Comparison of ENCODE assay signal across 43 mouse cellular contexts in the genomic region with DNA sequence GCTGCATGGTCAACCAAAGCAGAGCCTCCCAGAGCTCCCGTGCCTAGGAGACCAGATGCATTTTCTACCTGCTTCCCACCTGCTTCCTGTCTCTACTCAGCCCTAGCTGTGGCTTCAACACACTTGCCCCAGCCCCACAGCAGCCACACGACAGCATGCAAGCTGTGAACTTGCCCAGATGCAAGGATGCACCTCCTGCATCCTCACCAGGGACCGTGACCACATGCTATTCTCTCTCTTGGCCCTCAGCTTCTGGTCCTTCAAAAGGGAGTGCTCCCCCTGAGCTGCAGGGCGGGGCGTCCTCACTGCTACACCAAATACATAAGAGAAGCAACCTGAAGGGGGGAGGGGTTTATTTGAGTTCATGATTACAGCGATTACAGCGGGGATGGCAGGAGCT. TPM values are rescaled to one million over a fixed set of nuclear protein-coding genes. Genes with fewer than 3 reads are reported as not detected.
DNase-seq lines count a peak whose midpoint lies in the region; ATAC-seq and TF ChIP-seq lines count a peak whose summit lies in the region.
"Had no signal": no experiment of that assay in that cellular context is flagged by ENCODE, and none has a peak within 500 bp of the region (broad histone marks: within the 10 kb centered on the region; RNA-seq: fewer than 3 reads in every experiment).

No protein-coding gene starts in this region.

- H3K27me3 ChIP-seq in stomach, postnatal 0 days (ENCODE audit: control insufficient read depth, insufficient read depth, low read length), result no peaks in the 10 kb centered on the region
- peaks cover 52% of the 10 kb centered on the region for H3K27me3 ChIP-seq in forebrain, embryonic 13.5 days

- intact Hi-C loops in left cerebral cortex, postnatal 14 days (cut with DNase I), result loop anchor here (10.0 kb wide), 1 partner anchor 222 kb away; no protein-coding TSS in a partner anchor

- ATAC-seq in CD4-positive, CD25-positive, alpha-beta regulatory T cell, adult 4 months, result peak; percentile 13
- ATAC-seq in stomach, postnatal 0 days (ENCODE audit: low FRiP score, low TSS enrichment), result peak; percentile 13; the same call in 1 of the 2 replicates
- ATAC-seq in forebrain, embryonic 13.5 days, result no peak
- ATAC-seq: forebrain, embryonic 14.5 days; lung, postnatal 0 days had no signal

- no peak overlapping the region for H3K4me3 ChIP-seq in stomach, postnatal 0 days (ENCODE audit: low read depth, low read length)
- H3K4me3 ChIP-seq in forebrain, embryonic 13.5 days, result no peak overlapping the region
- H3K4me3 ChIP-seq: heart, embryonic 13.5 days; limb, embryonic 10.5 days; limb, embryonic 15.5 days; liver, embryonic 13.5 days; megakaryocyte, embryonic 14.5 days; midbrain, embryonic 12.5 days; myocyte; stomach, embryonic 15.5 days had no signal

- H3K9me3 ChIP-seq in stomach, postnatal 0 days (ENCODE audit: control insufficient read depth, low read length), result no peaks in the 10 kb centered on the region
- no peaks in the 10 kb centered on the region for H3K9me3 ChIP-seq in forebrain, embryonic 13.5 days (replicated peaks)
- H3K9me3 ChIP-seq: heart, embryonic 13.5 days; limb, embryonic 10.5 days; limb, embryonic 15.5 days; liver, embryonic 13.5 days; midbrain, embryonic 12.5 days; stomach, embryonic 15.5 days had no signal

- H3K27ac ChIP-seq in stomach, postnatal 0 days (replicated peaks), result no peak overlapping the region
- no peak overlapping the region for H3K27ac ChIP-seq in forebrain, embryonic 13.5 days
- H3K27ac ChIP-seq: heart, embryonic 13.5 days; limb, embryonic 10.5 days; limb, embryonic 15.5 days; liver, embryonic 13.5 days; midbrain, embryonic 12.5 days; stomach, embryonic 15.5 days had no signal

- H3K4me1 ChIP-seq in stomach, postnatal 0 days (replicated peaks; ENCODE audit: control insufficient read depth, insufficient read depth), result 0 out of 2 replicates have a peak, but pooled peaks cover 4% of the 10 kb centered on the region
- H3K4me1 ChIP-seq in forebrain, embryonic 13.5 days, result peaks cover 25% of the 10 kb centered on the region
- H3K4me1 ChIP-seq: liver, embryonic 13.5 days had no signal

- H3K9ac ChIP-seq in stomach, postnatal 0 days (ENCODE audit: low read length), result no peak overlapping the region
- no peak overlapping the region for H3K9ac ChIP-seq in forebrain, embryonic 13.5 days
- H3K9ac ChIP-seq: heart, embryonic 13.5 days; limb, embryonic 15.5 days; liver, embryonic 13.5 days; midbrain, embryonic 12.5 days; stomach, embryonic 15.5 days had no signal

- WGBS in stomach, postnatal 0 days, result 25% methylated on average over 7 of the region's 7 CpGs
- 62% methylated on average over 7 of the region's 7 CpGs for WGBS in forebrain, embryonic 13.5 days

- no peak overlapping the region for H3K4me2 ChIP-seq in stomach, postnatal 0 days (replicated peaks; ENCODE audit: low read depth)
- H3K4me2 ChIP-seq in forebrain, embryonic 13.5 days, result no peak overlapping the region
- H3K4me2 ChIP-seq: heart, embryonic 13.5 days; limb, embryonic 15.5 days; liver, embryonic 13.5 days; midbrain, embryonic 12.5 days; stomach, embryonic 15.5 days had no signal

- peak; percentile 34 for DNase-seq in induced T-regulatory cell, adult 2 months (ENCODE audit: low read depth)
- DNase-seq in stomach, postnatal 0 days (ENCODE audit: low spot score), result no peak
- DNase-seq in thymus, postnatal 25 days, result peak; percentile 48
- DNase-seq in adrenal gland, postnatal 25 days, result no peak
- DNase-seq in left cerebral cortex, postnatal 14 days (ENCODE audit: low spot score in 2 of 2), result no peak
- DNase-seq: adrenal gland, postnatal 36 days; B cell, adult 2 months; cerebellum, adult 18-20 months; cerebellum, postnatal 10 days; heart, postnatal 10 days; kidney, adult 11 months; kidney, postnatal 14 days; liver, embryonic 13.5 days; lung, adult 18-20 months; lung, postnatal 4 days; retina, postnatal 1 day; right cerebral cortex, postnatal 14 days had no signal

- TF ChIP-seq CTCF in stomach, postnatal 0 days (IDR thresholded peaks at IDR 0.05; ENCODE audit: low read depth), result no peak

- H3K36me3 ChIP-seq in stomach, postnatal 0 days (ENCODE audit: control insufficient read depth, insufficient read depth, low read length), result no peaks in the 10 kb centered on the region
- H3K36me3 ChIP-seq in forebrain, embryonic 13.5 days (ENCODE audit: poor library complexity, severe bottlenecking), result no peaks in the 10 kb centered on the region
- H3K36me3 ChIP-seq: heart, embryonic 13.5 days; limb, embryonic 10.5 days; limb, embryonic 15.5 days; liver, embryonic 13.5 days; midbrain, embryonic 12.5 days; stomach, embryonic 15.5 days had no signal

- TF ChIP-seq EP300 in stomach, postnatal 0 days (optimal IDR thresholded peaks at IDR 0.05), result no peak

RNA-seq across cellular contexts. Expression of a gene that starts 27.8 kb away (rescaled TPM):
- polyA plus RNA-seq in CD4-positive, CD25-positive, alpha-beta regulatory T cell, adult 4 months (2017; shearing (Covaris generic)), result not detected
- not detected in 2 replicates for polyA plus RNA-seq in stomach, postnatal 0 days (2015; fragmentation: Nextera tagmentation; extraction: Ambion mirVana)
- not detected in 2 replicates for total RNA-seq in adrenal gland, postnatal 25 days (2021)
- not detected for total RNA-seq in left cerebral cortex, postnatal 14 days (2021)
- polyA plus RNA-seq in forebrain, embryonic 13.5 days (2015; fragmentation: Nextera tagmentation; extraction: Ambion mirVana), result not detected in 2 replicates
- total RNA-seq: adrenal gland, adult 18-20 months; adrenal gland, postnatal 36 days; gastrocnemius, adult 8-10 months; heart, adult 8-10 months; heart, postnatal 10 days; layer of hippocampus, adult 18-20 months; layer of hippocampus, postnatal 14 days; left cerebral cortex, adult 8-10 months; midbrain, postnatal 0 days had no signal
- polyA plus RNA-seq: brain, embryonic 14.5 days; embryonic facial prominence, embryonic 11.5 days; forebrain, embryonic 14.5 days; frontal cortex, adult 2 months; gonadal fat pad, adult 2 months; heart, embryonic 13.5 days; hindbrain, embryonic 11.5 days; kidney, embryonic 14.5 days; limb, embryonic 10.5 days; limb, embryonic 15.5 days; liver, embryonic 13.5 days; lung, postnatal 0 days; midbrain, embryonic 12.5 days; midbrain, postnatal 0 days; myocyte; neural tube, embryonic 14.5 days; small intestine, adult 2 months; stomach, embryonic 15.5 days had no signal

Comparison
In these comparisons a context has a peak if more than half of its experiments do, and no peak if none do; other contexts are left out.
1. DNase-seq: peak in induced T-regulatory cell, adult 2 months (single experiment) and thymus, postnatal 25 days (single experiment); none in stomach, postnatal 0 days (single experiment), adrenal gland, postnatal 25 days (single experiment) and left cerebral cortex, postnatal 14 days (0 of 2).